Mouse (Mus musculus): ENCODE measurements around the gene Zfp808. TPM values are rescaled to one million over a fixed set of nuclear protein-coding genes. Genes with fewer than 3 reads are reported as not detected.
"Not testable (repeated sequence)": the region's sequence is repeated elsewhere in the genome, so short reads cannot be mapped to it uniquely, and the experiment has no call there.

Gene Zfp808
- polyA plus RNA-seq, 1 experiment from 2014 or later, result 2.0 TPM

GRCm38 (mm10) chr13:62245264-62245663, 115.6 kb downstream of the Zfp808 start:
- Histone ChIP-seq H3K4me3 (ENCODE audit: low read depth, low read length) (no peak overlapping the region), H3K36me3 (ENCODE audit: control insufficient read depth, insufficient read depth) (no peaks in the 10 kb centered on the region), H3K4me1 (replicated peaks; ENCODE audit: control insufficient read depth, insufficient read depth, low read length) (no peaks in the 10 kb centered on the region), H3K27ac (ENCODE audit: low read depth, low read length) (no peak overlapping the region), H3K4me2 (replicated peaks; ENCODE audit: low read depth) (no peak overlapping the region), H3K27me3 (replicated peaks; ENCODE audit: control insufficient read depth, insufficient read depth, low read length) (no peaks in the 10 kb centered on the region), H3K9me3 (ENCODE audit: control insufficient read depth) (no peaks in the 10 kb centered on the region), H3K9ac (ENCODE audit: low read depth, low read length) (no peak overlapping the region)
- no peak for ATAC-seq
- WGBS, result 53% methylated on average over 3 of the region's 3 CpGs
- no peak for TF ChIP-seq CTCF (IDR thresholded peaks at IDR 0.05; ENCODE audit: low read depth)

DNA sequence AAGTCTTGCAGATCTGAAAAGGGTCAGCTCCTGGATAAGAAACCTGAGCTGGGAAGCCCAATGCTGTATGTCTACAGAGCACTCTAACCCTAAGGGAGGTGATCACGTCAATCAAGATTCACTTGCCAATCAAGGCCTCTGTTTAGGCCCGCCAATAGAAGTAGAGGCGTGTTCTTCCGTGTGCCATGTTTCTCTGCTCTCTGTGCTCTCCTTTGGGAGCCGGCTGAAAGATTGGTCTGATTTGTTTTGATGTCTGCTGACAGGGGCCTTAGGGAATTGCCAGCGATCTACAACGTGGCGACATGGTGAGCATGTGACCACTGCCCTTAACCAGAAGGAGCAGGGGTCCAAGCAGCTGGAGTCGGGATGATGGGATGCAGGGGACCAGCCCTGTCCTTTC, 125.5 kb downstream of the Zfp808 start:
- H3K9ac ChIP-seq (ENCODE audit: low read depth, low read length); H3K4me3 ChIP-seq (ENCODE audit: low read depth, low read length); H3K4me2 ChIP-seq (replicated peaks; ENCODE audit: low read depth); ATAC-seq; H3K27me3 ChIP-seq (replicated peaks; ENCODE audit: control insufficient read depth, insufficient read depth, low read length); H3K4me1 ChIP-seq (replicated peaks; ENCODE audit: control insufficient read depth, insufficient read depth, low read length); H3K36me3 ChIP-seq (ENCODE audit: control insufficient read depth, insufficient read depth); H3K9me3 ChIP-seq (ENCODE audit: control insufficient read depth); H3K27ac ChIP-seq (ENCODE audit: low read depth, low read length): not testable (repeated sequence)
- WGBS, result 80% methylated on average over 9 of the region's 9 CpGs

DNA sequence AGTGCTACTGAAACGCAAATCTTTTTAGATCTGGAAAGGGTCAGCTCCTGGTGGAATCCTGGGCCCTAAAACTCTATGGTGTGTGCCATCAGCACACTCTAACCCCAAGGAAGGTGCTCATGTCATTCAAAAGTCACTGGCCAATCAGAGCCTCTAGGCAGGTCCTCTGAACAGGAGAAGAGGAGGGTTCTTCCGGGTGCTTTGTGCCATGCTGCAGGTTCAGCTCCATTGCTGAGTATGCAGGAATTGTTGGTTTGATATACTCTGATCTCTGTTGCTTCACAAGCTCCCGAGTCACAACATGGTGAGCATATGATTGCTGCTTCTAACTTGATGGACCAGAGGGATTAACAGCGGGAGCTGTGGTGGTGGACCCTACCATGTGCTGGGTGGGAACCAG, 133.7 kb downstream of the Zfp808 start:
- Histone ChIP-seq H3K9ac (ENCODE audit: low read depth, low read length) (no peak overlapping the region), H3K4me2 (replicated peaks; ENCODE audit: low read depth) (no peak overlapping the region), H3K4me3 (ENCODE audit: low read depth, low read length) (no peak overlapping the region), H3K27me3 (replicated peaks; ENCODE audit: control insufficient read depth, insufficient read depth, low read length) (no peaks in the 10 kb centered on the region), H3K27ac (ENCODE audit: low read depth, low read length) (no peak overlapping the region), H3K36me3 (ENCODE audit: control insufficient read depth, insufficient read depth) (no peaks in the 10 kb centered on the region), H3K9me3 (ENCODE audit: control insufficient read depth) (0 out of 2 replicates have a peak, but pooled peaks cover 2% of the 10 kb centered on the region), H3K4me1 (replicated peaks; ENCODE audit: control insufficient read depth, insufficient read depth, low read length) (no peaks in the 10 kb centered on the region)
- WGBS, result 80% methylated on average over 4 of the region's 4 CpGs
- TF ChIP-seq CTCF (IDR thresholded peaks at IDR 0.05; ENCODE audit: low read depth), result no peak
- no peak for ATAC-seq

Measured in intestine, postnatal 0 days (tissue).